Mouse (Mus musculus) limb, embryonic 15.5 days (tissue): ENCODE measurements around the gene C5ar1. TPM values are rescaled to one million over a fixed set of nuclear protein-coding genes. Genes with fewer than 3 reads are reported as not detected.

ENCODE experiments used
- ATAC-seq: fragments of 200-750 bp; cut with Nextera tagmentation; 2 replicates; pipeline ENCODE4 v1.8.0; 2017; ENCODE audit warnings: low read depth, moderate TSS enrichment; ENCODE audit not compliant: insufficient number of reproducible peaks, low FRiP score, low TSS enrichment
- H3K27ac ChIP-seq: fragments of 300-500 bp; sonication (generic); 2 replicates; pipeline ENCODE4 v1.5.1; 2015; ENCODE audit warnings: moderate library complexity, mild to moderate bottlenecking, inconsistent platforms
- H3K27me3 ChIP-seq: fragments of 300-500 bp; sonication (generic); 2 replicates; pipeline ENCODE4 v1.6.1; 2015; ENCODE audit warnings: inconsistent platforms
- H3K36me3 ChIP-seq: fragments of 300-500 bp; sonication (generic); 2 replicates; pipeline ENCODE4 v1.6.1; 2015; ENCODE audit warnings: inconsistent platforms
- H3K4me1 ChIP-seq: fragments of 300-500 bp; sonication (generic); 2 replicates; pipeline ENCODE4 v1.6.1; 2015; ENCODE audit warnings: inconsistent platforms
- H3K4me2 ChIP-seq: fragments of 300-500 bp; sonication (generic); 2 replicates; pipeline ENCODE4 v1.6.1; 2015; ENCODE audit warnings: mild to moderate bottlenecking, inconsistent platforms
- H3K4me3 ChIP-seq: fragments of 300-500 bp; sonication (generic); 2 replicates; pipeline ENCODE4 v1.5.1; 2015; ENCODE audit warnings: mild to moderate bottlenecking, inconsistent platforms
- H3K9ac ChIP-seq: fragments of 300-500 bp; sonication (generic); 2 replicates; pipeline ENCODE4 v1.6.1; 2015; ENCODE audit warnings: inconsistent platforms
- H3K9me3 ChIP-seq: fragments of 300-500 bp; sonication (generic); 2 replicates; pipeline ENCODE4 v1.6.1; 2016; ENCODE audit warnings: inconsistent platforms
- WGBS: fragments of 180-500 bp; shearing (Covaris S2); methylation state at CpG from one replicate; pipeline ENCODE4 v1.1.7; 2015; 5-methylcytosine and 5-hydroxymethylcytosine counted together
- polyA plus RNA-seq: library from polyadenylated mRNA; unstranded; fragments of >200 nt; fragmentation: Nextera tagmentation; extraction: Ambion mirVana; gene quantifications from 2 replicates; pipeline ENCODE4 v1.2.1, GENCODE M21; 2015

Gene C5ar1
- polyA plus RNA-seq, 1 experiment from 2014 or later: 5.3 TPM

DNA sequence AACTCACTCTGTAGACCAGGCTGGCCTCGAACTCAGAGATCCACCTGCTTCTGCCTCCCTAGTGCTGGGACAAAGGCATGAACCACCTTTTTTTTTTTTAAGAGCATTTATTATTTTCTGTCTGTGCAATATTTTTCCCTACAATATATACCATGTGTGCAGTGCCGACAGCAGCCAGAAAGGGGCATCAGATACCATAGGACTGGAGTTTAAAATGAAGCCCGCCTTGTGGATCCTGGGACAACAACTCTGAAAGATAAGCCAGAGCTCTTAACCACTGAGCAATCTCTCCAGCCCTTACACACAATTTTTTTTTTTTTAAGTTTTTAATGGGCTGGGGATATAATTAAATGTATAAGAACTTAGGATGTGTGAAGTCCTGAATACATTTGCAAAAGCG, 35.0 kb upstream of the C5ar1 start:
- H3K36me3 ChIP-seq: no peaks in the 10 kb centered on the region
- no peaks in the 10 kb centered on the region for H3K27me3 ChIP-seq
- ATAC-seq: no peak
- H3K4me3 ChIP-seq: peak overlapping the region; percentile 54
- peaks cover 30% of the 10 kb centered on the region for H3K4me1 ChIP-seq
- 29% methylated on average over 4 of the region's 4 CpGs for WGBS
- H3K9me3 ChIP-seq: no peaks in the 10 kb centered on the region
- H3K4me2 ChIP-seq: peak overlapping the region; percentile 90
- no peak overlapping the region for H3K9ac ChIP-seq
- H3K27ac ChIP-seq: 0 out of 2 replicates have a peak overlapping the region, but pooled peaks have one; percentile 93

DNA sequence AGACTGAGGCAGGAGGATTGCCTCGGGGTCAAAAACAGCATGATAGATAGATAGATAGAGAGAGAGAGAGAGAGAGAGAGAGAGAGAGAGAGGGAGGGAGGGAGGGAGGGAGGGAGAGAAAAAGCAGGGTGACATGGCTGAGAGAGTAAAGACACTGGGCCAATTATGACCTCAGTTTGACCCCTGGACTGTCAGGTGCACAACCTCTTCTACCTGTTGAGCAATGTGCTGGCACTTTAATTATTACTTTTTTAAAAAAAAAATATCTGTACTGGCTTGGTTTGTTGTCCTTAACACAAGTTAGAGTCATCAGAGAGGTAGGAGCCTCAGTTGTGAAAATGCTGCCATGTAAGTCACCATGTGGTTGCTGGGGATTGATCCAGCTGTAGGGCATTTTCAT, 28.5 kb upstream of the C5ar1 start:
- WGBS: 67% methylated on average over 1 of the region's 1 CpGs
- no peak overlapping the region for H3K4me2 ChIP-seq
- no peak for ATAC-seq

DNA sequence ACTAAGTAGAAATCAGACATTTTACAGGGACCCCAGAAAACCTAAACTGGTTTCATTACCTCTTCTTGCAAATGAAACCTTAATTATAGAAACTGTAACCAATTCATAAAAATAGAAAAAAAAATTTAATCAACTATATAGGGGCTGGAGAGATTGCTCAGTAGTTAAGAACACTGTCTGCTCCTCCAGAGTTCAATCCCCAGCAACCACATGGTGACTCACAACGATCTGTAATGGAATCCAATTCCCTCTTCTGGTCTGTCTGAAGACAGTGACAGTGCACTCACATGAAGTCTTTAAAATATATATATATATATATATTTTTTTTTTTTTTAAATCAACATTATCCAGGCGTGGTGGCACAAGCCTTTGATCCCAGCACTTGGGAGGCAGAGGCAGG, 27.7 kb upstream of the C5ar1 start:
- peak overlapping the region; percentile 57 for H3K4me2 ChIP-seq
- peaks cover 17% of the 10 kb centered on the region for H3K4me1 ChIP-seq
- ATAC-seq: no peak
- H3K27me3 ChIP-seq: no peaks in the 10 kb centered on the region
- no peaks in the 10 kb centered on the region for H3K9me3 ChIP-seq
- peak overlapping the region; percentile 65 for H3K4me3 ChIP-seq
- H3K9ac ChIP-seq: no peak overlapping the region
- H3K27ac ChIP-seq: peak overlapping the region; percentile 99
- WGBS: 74% methylated on average over 2 of the region's 2 CpGs
- H3K36me3 ChIP-seq: peaks cover 24% of the 10 kb centered on the region

More for the DNA sequence above, 28.5 kb upstream of the C5ar1 start:
- peaks cover 17% of the 10 kb centered on the region for H3K36me3 ChIP-seq
- H3K9me3 ChIP-seq: no peaks in the 10 kb centered on the region
- H3K27ac ChIP-seq: no peak overlapping the region
- no peak overlapping the region for H3K9ac ChIP-seq
- no peak overlapping the region for H3K4me3 ChIP-seq
- H3K4me1 ChIP-seq: peaks cover 17% of the 10 kb centered on the region
- no peaks in the 10 kb centered on the region for H3K27me3 ChIP-seq

DNA sequence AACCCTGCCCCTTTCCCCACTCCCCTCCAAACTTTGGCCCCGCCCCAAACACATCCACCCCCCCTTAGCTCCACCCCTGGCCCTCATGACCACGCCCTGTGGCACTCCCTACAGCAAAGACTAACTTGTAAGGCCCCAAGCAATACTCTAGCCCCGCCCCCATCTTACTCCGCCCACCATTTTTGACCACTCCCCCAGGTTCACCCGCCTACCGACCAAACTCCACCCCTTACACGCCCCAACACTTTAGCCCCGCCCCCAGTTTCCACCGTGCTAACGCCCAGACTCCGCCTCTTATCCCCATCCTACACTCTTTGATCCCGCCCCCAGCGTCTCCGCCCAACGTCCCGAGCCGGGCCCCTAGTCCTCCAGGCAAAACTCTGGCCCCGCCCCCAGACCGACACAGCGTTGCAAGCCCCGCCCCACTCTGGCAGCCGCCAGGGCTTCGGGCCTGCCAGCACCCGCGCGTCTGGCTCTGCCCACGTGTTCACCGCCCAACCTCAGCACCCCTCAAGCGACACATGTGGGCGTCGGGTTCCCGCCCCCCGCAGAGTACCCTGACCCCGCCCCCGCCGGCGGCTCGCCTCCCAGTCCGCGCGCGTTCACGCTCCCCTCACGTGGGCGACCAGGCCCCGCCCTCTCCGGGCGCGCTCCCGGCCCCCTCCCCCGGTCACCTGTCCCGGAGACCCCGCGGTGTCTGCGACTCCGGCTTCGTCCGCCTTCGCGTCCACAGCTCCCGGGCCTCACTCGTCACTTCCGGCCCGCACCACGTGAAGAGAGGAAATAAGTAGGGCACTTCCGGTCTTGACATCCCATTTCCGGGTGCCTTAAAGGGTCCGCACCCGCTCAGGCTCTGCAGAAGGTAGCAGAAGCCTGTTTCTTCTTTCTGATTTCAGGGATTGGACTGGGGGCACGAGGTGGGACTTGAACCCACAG, 27.0 kb upstream of the C5ar1 start, which contains the start of gene Ccdc9:
Gene Ccdc9, minus strand, starts transcription at position 770 of the 936 bp plus-strand sequence.
- Histone ChIP-seq H3K4me1 (peaks cover 17% of the 10 kb centered on the region), H3K27ac (peak within 1 kb of the TSS; percentile 99), H3K9me3 (no peaks in the 10 kb centered on the region), H3K4me3 (peak within 1 kb of the TSS; percentile 65), H3K36me3 (peaks cover 32% of the 10 kb centered on the region), H3K9ac (peak within 1 kb of the TSS; percentile 67), H3K4me2 (peak within 1 kb of the TSS; percentile 57), H3K27me3 (no peaks in the 10 kb centered on the region)
- peak; percentile 88 for ATAC-seq
- under 1% methylated on average over 70 of the region's 70 CpGs for WGBS

DNA sequence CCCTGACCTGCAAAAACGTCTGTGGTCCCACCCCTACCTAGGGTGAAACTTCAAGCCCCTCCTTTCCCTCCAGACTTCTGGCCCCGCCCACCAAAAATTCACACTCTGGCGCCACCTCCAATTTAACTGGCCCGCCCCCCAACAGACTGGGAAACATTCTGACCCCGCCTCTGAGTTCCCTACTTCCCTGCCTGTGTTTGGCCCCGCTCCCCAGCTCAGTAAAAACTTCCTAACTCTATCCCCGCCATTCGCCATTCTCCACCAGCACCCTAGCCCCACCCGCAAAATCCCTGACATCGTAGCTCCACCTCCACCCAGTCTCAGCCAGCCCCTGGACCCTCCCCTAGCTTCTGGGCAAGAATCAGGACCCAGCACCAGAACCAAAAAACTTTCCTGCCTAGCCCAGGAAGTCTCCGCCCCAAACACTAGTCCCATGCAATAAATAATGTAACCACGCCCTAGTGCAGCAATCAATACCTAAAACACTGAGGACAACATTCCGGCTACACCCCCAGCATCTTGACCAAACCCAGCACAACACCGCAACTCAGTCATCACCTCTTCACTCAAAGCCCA, 26.2 kb upstream of the C5ar1 start:
- Histone ChIP-seq H3K9ac (no peak overlapping the region), H3K4me2 (peak overlapping the region; percentile 57), H3K9me3 (no peaks in the 10 kb centered on the region), H3K27ac (peak overlapping the region; percentile 99), H3K4me1 (peaks cover 17% of the 10 kb centered on the region), H3K27me3 (no peaks in the 10 kb centered on the region), H3K4me3 (peak overlapping the region; percentile 65), H3K36me3 (peaks cover 39% of the 10 kb centered on the region)
- 2% methylated on average over 14 of the region's 14 CpGs for WGBS
- peak; percentile 66 for ATAC-seq

DNA sequence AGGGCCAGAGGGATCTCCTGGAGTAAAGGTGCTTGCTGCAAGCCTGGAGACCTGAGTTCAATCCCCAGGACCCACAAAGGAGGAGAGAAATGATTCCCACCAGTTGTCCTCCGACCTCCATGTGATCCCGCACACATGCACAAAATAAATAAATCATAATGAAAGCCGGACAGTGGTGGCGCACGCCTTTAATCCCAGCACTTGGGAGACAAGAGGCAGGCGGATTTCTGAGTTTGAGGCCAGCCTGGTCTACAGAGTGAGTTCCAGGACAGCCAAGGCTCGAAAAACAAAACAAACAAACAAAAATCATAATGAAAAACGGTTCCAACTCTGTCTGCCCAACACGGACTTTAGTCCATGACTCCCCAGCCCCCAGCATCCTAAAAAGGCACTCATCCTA, 25.6 kb upstream of the C5ar1 start:
- peak overlapping the region; percentile 57 for H3K4me2 ChIP-seq
- peak overlapping the region; percentile 65 for H3K4me3 ChIP-seq
- no peaks in the 10 kb centered on the region for H3K27me3 ChIP-seq
- peak overlapping the region; percentile 99 for H3K27ac ChIP-seq
- peaks cover 17% of the 10 kb centered on the region for H3K4me1 ChIP-seq
- no peak for ATAC-seq
- no peak overlapping the region for H3K9ac ChIP-seq
- WGBS: 71% methylated on average over 9 of the region's 9 CpGs
- no peaks in the 10 kb centered on the region for H3K9me3 ChIP-seq
- peaks cover 45% of the 10 kb centered on the region for H3K36me3 ChIP-seq

DNA sequence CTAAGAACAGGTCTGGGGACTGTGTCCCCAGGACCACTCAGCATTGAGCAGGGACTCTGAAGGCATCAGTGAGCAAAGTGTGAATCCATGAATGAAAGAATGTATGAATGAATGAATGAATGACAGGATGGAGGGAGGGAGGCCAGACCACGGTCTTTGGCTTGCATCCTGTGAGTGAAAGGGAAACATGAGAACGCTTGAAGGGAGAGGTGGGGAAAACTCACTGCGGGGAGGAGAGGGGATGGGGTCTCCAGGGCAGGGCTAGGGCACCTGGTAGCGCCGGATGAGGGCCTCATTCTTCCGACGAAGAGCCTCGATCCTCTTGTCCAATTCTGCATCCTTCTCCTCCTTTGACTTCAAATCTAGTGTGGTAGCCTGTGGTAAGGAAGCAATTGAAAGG, 24.7 kb upstream of the C5ar1 start:
- H3K27ac ChIP-seq: no peak overlapping the region
- no peak for ATAC-seq
- H3K9me3 ChIP-seq: no peaks in the 10 kb centered on the region
- peaks cover 49% of the 10 kb centered on the region for H3K36me3 ChIP-seq
- H3K9ac ChIP-seq: no peak overlapping the region
- H3K27me3 ChIP-seq: no peaks in the 10 kb centered on the region
- H3K4me2 ChIP-seq: no peak overlapping the region
- peaks cover 17% of the 10 kb centered on the region for H3K4me1 ChIP-seq
- 90% methylated on average over 8 of the region's 8 CpGs for WGBS
- H3K4me3 ChIP-seq: no peak overlapping the region

DNA sequence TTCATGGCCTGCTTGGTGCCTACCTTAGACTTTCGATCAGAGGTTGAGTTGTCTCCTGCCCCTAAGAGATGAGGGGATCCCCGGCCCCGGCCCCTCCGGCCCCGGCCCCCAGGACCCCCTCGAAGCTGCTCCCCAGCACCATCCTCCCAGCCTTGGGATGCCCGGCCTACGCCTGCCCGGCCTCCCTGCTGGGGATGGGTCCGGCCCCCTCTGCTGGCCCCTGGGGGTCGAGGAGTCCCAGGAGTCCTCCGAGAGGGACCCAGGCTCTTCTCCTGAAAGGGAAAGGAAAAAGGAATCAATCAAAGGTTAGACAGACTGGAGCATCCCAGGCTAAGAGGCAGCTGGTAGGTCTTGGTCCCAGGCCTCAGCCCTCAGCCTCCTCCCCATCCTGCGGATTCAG, 23.0 kb upstream of the C5ar1 start:
- Histone ChIP-seq H3K4me1 (peaks cover 17% of the 10 kb centered on the region), H3K27me3 (no peaks in the 10 kb centered on the region), H3K27ac (no peak overlapping the region), H3K9ac (no peak overlapping the region), H3K36me3 (peaks cover 64% of the 10 kb centered on the region), H3K4me3 (no peak overlapping the region), H3K4me2 (no peak overlapping the region), H3K9me3 (no peaks in the 10 kb centered on the region)
- no peak for ATAC-seq
- 90% methylated on average over 13 of the region's 13 CpGs for WGBS

DNA sequence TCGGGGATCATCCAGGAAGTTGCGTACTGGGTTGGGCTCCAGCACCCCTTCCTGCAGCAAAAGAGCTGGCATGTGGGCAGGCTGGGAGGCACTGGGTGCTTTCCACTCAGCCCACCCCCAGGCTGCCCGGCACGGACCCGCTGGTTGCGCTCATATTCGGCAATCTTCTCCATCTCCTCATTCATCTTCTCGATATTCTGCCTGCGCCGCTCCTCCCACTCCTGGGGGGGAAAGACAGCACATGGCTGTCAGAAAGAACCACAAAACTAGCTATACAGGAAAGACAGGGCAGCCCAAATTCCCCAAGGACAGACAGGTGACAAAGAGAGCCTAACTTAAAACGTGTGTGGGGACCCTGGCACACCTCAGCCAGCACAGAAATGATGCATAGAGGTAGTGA, 21.4 kb upstream of the C5ar1 start:
- H3K4me3 ChIP-seq: no peak overlapping the region
- no peaks in the 10 kb centered on the region for H3K27me3 ChIP-seq
- H3K9ac ChIP-seq: no peak overlapping the region
- 66% methylated on average over 11 of the region's 11 CpGs for WGBS
- 0 out of 2 replicates have a peak overlapping the region, but pooled peaks have one; percentile 30 for H3K27ac ChIP-seq
- no peak overlapping the region for H3K4me2 ChIP-seq
- H3K36me3 ChIP-seq: peaks cover 80% of the 10 kb centered on the region
- H3K4me1 ChIP-seq: peaks cover 17% of the 10 kb centered on the region
- H3K9me3 ChIP-seq: no peaks in the 10 kb centered on the region
- no peak for ATAC-seq

DNA sequence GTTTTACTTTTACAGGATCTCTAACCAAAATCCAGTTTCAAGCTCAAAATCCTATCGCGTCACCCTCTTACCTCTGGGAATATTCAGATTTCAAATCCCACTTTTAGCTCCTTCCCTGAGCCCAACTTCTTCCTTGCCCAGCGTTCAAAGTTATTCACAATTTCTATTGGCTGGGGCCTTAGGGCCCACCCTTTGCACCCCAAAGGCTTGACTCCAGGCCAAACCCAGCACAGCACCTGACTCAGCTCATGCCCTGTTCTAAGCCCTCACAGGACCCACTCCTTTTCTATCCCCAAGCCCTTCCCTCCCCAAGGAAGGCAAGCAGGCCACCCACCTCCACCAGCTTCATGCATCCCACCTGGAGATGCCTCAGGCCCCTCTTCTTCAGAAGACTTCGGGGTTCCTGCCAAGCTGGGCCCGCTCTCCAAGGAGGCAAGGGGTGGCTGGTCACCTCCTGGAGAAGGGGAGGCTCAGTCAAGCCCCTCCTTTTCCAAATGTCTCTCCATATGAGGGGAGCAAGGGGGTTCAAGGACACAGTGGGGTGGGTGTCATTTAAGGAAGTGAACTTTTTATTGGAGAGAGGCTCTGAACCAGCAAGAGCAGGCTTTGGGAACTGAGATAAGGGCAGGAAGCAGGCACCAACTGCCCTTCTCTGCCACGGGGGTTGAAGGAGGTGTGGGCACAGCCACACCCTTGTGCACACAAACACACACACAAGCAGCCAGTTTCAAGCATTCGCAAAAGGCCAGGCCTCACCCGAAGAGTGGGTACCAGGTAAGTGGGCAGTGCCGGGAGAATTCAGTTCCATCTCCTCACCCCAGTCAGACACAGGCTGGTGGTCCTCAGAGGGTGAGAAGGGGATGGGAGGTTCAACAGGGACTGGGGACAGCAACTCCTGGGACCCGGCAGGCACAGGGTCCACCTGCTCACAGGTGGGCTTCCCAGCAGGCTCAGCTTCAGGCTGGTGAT, 15.9 kb upstream of the C5ar1 start:
- ATAC-seq: no peak
- H3K27ac ChIP-seq: peak overlapping the region; percentile 94; the same call in 1 of the 2 replicates
- H3K9me3 ChIP-seq: no peaks in the 10 kb centered on the region
- peaks cover 46% of the 10 kb centered on the region for H3K36me3 ChIP-seq
- WGBS: 80% methylated on average over 10 of the region's 10 CpGs
- peak overlapping the region; percentile 80; the same call in 1 of the 2 replicates for H3K4me3 ChIP-seq
- H3K9ac ChIP-seq: no peak overlapping the region
- no peaks in the 10 kb centered on the region for H3K27me3 ChIP-seq
- no peak overlapping the region for H3K4me2 ChIP-seq
- peaks cover 31% of the 10 kb centered on the region for H3K4me1 ChIP-seq

DNA sequence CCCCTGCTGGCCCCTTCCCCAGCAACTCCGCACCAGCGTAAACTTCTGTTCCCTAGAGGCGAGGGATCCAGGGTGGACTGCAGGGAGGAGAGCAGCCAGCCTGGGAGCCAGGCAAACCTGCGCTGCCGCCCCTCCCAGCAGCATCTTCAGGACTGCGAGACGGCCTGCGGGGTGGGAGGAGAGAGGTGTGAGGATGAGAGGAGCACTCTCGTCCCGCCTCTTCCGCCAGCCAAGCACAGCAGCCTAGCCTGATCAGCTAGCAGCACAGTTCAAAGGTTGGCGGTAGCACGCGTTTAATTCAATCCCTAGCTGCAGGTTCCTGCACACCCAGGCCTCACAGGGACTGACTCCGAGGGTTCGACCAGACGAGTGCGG, 14.4 kb upstream of the C5ar1 start:
- H3K9me3 ChIP-seq: no peaks in the 10 kb centered on the region
- ATAC-seq: peak; percentile 77
- H3K4me2 ChIP-seq: peak overlapping the region; percentile 89
- H3K27ac ChIP-seq: peak overlapping the region; percentile 94
- peaks cover 31% of the 10 kb centered on the region for H3K4me1 ChIP-seq
- peak overlapping the region; percentile 80 for H3K4me3 ChIP-seq
- H3K9ac ChIP-seq: peak overlapping the region; percentile 43
- peaks cover 37% of the 10 kb centered on the region for H3K36me3 ChIP-seq
- 0% methylated on average over 18 of the region's 18 CpGs for WGBS
- no peaks in the 10 kb centered on the region for H3K27me3 ChIP-seq
